Mouse (Mus musculus) cerebral cortex, adult 2 months (tissue): Measurements from ENCODE around the gene Zfp428.

ENCODE experiments used
- WGBS: fragments of 180-500 bp; shearing (Covaris S2); methylation state at CpG from one replicate; pipeline ENCODE4 v1.1.7; 2018; 5-methylcytosine and 5-hydroxymethylcytosine counted together

Zfp428 gene

DNA sequence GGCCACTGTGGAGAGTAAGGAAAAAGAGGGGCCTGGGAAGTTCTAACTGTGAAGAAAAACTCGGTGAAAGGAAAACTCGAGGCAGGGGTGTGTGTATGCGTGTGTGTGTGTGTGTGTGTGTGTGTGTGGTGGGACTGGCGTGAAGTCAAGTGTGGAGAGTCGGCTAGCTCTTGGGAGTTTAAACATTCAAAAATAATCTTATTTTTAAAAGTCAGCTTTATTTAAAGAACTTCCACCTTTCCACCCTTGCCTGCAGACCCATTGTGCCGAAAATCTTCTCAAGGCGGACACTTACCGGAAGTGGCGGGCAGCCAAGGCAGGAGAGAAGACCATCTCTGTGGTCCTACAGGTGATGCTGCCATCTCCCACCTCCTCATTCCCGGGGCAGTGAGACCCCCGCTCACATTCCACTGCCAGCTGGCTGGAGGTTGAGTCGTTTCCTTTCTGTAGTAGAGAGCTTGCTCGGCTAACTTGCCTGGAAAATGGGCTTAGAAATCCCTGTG is 40.8 kb downstream of the Zfp428 start:
- WGBS, result 15% methylated on average over 13 of the region's 13 CpGs

DNA sequence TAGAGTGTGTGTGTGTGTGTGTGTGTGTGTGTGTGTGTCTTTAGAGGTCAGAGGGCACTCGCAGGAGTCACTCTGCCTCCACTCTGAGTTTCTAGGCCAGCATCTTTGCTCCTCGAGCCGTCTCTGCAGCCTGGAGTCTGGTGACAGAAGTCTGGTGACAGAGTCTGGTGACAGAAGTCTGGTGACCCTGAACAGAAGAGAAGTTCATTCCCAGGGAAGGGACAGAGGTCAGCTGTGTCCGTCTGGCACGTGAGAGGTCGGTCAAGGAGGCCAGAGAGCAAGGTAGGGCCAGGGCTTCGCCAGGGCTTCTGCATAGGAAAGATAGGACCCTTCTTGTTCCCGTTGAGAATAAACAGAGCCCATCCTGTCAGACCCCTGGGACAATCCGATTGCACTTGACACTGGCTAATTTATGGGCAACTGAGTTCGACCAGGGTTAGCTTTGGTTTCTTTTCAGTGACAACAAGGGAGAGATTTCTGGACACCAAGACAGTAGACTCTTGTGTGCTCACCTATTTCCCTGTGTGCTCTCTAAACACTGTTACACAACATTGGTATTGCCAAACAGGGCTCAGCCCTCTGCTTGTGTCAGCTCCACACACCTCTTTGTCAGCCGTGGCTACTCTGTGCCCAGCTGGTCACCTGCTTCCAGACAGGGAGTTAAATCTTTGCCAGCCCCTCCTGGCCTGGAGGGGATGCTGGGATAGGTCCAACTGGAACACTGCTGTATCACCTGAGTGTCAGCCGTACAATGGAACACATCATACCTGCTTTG is 45.4 kb downstream of the Zfp428 start:
- 86% methylated on average over 12 of the region's 12 CpGs for WGBS

DNA sequence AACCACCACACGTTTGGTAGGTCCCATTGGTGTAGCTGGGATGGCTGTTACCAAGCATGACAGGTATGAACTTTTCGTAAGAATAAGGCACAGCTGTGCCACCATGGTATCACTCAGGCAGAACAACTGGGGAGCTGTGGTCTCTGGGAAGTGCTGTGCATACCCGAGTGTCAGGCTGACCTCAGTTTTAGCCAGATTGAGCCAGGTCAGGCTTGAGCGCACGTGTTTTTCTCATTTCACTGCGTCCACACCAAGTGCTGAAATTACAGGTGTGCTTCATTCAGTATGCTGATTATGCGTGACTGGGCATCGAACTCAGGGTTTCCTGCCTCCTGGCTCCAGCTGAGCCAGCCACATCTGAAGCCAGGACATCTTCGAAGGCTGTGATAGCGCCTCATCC is 49.0 kb downstream of the Zfp428 start:
- 94% methylated on average over 10 of the region's 10 CpGs for WGBS

DNA sequence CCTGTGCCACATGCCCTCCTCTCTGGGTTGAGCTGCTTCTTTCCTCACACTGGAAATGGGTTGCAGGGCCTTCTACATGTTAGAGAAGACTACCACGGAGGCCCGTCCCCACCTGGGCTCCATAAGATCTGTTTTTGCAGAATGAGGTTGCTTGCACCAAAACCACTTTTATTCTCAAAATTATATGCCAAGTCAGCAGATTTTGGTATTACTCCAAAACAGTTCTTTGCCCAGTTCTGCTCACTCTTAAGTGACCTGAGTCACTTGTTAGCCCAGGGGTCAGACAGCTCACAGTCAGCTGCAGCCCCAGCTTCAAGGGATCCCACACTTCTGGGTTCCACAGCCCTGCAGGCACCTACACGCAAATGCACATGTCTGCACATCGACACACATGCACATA is 54.6 kb downstream of the Zfp428 start:
- WGBS, result 93% methylated on average over 4 of the region's 4 CpGs

DNA sequence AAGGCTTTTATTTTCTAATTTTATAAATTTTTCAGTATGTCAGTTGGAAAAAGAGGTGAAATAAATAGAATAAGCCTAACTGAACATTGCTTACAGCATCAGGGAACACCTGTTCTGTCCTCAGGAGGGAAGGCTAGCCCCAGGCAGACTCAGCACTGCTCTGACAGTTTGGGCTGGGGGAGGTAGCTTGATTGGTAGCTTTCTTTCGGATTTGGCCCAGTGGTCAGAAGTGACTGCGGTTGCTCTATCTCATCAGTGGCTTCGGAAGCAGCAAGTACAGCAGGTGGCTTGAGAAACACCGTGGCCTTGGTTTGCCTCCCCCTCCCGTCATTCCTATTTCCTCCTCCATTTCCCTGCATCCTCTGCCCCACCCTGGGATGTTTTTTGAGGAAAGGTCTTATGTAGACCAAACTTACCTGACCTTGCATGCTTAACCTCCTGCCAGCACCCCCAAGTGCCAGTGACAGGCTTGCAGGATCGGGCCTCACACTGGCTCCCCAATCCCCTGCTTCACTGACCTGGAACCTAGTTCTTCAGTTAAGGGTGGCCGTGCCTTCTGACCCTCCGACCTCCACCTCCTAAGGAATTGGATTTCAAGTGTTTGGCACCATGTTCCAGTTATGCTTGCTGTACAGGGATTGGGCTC is 56.5 kb downstream of the Zfp428 start:
- 91% methylated on average over 8 of the region's 8 CpGs for WGBS

DNA sequence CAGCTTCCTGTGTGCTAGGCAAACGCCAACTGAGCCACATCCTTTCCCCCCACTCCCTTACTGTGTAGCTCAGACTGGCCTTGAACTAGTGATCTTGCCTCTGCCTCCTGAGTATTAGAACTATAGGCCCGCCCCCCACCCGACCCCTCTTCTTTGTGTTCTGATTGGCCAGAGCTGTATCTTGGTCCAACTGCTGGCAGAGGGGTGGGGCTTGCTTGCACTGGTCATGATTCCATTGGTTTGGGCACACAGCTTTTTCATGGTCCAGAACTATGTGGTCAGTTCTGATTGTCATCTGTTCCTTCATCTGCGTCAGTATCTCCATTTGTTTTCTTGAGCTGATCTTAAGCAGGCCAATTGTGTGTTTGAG is 57.0 kb downstream of the Zfp428 start:
- 91% methylated on average over 4 of the region's 4 CpGs for WGBS

DNA sequence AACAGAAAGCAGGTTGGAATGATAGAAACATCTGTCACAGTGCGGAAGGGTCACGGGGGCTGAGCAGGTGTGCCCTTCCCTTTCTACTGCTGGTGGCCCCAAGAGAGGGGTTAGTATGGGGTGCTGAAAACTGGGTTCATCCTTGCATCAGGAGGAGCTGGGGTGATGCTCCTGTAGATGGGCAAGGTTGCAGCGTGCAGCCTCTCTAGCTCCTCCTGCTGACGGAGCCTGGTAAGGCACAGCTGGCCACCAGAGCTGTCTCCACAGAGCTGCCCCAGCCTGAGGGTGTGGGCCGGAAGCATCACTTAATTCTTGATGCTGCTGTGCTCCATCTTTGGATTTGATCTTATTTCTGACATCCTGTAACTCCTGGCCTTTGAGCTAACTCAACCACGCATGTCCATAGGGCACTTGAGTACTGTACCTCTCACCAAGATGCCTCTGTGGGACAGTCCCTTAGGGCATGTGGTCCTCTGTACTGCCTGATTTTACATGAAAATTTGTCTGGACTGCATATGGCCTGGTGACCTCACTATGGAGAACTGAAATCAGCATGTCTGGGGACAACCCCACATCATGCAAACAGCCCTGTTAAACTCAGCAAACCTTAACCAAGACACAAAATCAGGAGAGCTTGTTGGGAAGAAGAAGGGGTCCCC is 57.9 kb downstream of the Zfp428 start:
- WGBS, result 65% methylated on average over 6 of the region's 6 CpGs
